Mouse (Mus musculus): Measurements from ENCODE around the gene Hif3a.
"Not testable (repeated sequence)": the region's sequence is repeated elsewhere in the genome, so short reads cannot be mapped to it uniquely, and the experiment has no call there.

Hif3a gene

DNA sequence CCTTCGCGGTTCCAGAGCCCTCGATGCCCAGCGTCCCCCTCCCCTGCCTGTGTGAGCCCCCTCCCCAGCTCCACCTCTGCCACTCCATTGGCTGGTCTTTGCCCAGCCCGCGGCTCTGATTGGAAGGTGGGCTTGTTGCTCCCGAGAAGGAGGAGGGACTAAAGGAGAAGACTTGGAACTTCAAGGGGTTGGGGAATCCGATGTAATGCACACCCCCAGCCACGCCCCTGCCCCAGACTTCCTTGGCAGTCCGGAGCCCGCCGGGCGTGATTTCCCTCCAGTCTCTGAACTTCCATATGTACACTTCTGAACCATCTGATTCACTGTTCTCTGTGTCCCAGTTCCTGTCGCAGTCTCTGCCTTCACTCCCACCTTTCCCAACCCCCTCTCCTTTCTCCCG is at the start of gene Hif3a:
Gene Hif3a, minus strand, starts transcription at position 39 of the 400 bp plus-strand sequence.
- DNase-seq (ENCODE audit: low spot score), result peak; percentile 54

DNA sequence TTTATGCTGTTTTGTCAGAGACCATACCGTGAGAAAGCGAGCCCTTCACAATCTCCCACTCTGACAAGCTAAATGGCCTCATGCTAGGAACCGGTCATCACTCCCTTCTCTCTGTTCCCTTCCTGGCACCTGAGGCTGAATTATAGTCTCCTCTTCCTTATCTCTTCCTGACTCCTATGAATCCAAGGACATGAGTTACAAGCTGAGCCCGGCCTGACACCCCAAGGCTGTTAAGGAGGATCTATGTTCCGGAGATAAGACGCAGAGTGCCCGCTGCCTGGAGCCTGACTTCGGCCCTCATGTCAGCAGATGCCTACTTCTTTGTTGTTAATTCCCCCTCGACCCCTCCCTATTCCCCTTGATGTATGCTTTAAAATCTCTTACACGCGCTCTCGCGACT is 39.4 kb upstream of the Hif3a start:
- not testable (repeated sequence) for DNase-seq (ENCODE audit: low spot score)

DNA sequence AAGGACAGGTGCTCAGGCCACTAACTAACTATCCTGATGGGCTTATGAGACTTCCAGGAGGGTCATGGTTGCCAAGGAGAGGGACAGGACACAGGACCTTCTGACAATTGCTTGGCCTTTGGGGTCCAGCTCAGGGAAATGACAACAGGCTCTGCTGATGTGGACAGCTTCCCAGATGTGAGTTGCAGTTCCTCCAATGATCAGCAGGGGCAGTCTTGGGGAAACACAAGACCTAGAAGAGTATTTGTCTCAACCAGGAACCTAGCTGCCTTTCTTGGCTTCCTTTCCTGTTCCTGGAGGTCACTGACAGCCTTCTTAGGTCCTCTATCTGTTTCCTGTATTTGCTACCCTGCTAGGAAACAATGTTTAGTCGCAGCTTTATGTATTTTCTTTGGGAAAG is 29.1 kb upstream of the Hif3a start:
- no peak for DNase-seq (ENCODE audit: low spot score)

DNA sequence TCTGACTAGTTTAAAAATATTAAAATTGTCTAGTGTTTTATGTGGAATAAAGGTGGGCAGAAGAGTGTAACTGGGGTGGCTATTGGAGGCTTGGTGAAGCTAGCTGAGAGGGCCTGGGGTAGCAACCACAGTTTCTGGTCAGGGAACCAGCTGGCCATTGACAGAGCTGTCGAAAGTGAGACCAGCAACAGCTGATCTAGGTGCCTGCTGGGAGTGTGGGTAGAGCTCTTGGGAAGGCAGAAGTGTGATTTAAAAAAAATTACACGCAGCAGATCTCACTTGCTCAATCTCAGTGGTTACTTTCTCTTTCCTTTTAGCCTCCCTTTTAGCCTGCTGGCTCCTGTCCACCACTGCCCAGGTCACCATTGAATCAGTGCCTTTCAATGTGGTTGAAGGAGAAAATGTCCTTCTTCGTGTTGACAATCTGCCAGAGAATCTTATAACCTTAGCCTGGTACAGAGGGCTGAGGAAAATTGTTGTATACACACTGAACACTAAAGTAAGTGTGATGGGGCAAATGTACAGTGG is 27.9 kb upstream of the Hif3a start:
- DNase-seq (ENCODE audit: low spot score), result no peak

DNA sequence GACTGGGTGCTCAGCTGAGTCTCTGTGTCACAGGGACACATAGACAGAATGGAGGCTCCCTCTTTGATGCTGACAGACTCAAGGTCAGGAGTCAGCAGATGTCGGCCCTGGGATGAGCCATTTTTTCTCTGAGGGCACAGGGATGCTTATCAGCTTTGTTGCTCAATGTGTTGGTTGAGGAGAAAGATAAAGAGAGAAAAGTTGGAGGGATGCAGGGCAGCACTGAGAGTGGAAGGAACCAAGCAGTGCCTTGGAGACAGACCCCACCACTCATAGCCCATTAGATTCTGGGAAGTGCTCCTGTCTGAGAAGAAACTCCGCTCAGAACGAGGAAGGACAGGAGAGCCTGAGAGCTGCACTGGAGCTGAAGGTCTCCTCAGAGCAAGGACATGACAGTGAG is 25.5 kb upstream of the Hif3a start:
- no peak for DNase-seq (ENCODE audit: low spot score)

DNA sequence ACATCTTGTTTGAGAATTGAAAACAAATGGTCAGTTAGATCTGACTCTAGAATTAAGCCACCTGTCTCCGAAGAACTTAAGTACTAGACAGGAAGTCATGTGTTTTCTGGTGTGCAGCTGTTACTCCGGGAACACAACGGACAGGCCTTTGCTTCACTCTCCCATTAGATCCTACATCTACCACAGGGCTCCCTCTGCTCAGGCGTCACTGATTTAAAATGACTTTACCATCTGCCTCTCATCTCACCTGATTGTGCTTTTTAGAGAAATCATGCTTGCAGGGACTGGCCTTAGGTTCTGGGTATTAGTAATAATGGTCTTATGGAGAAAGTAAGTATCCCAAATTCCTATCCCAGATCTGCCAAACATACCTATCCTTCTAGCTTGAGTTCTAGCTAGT is 20.5 kb upstream of the Hif3a start:
- DNase-seq (ENCODE audit: low spot score), result no peak

DNA sequence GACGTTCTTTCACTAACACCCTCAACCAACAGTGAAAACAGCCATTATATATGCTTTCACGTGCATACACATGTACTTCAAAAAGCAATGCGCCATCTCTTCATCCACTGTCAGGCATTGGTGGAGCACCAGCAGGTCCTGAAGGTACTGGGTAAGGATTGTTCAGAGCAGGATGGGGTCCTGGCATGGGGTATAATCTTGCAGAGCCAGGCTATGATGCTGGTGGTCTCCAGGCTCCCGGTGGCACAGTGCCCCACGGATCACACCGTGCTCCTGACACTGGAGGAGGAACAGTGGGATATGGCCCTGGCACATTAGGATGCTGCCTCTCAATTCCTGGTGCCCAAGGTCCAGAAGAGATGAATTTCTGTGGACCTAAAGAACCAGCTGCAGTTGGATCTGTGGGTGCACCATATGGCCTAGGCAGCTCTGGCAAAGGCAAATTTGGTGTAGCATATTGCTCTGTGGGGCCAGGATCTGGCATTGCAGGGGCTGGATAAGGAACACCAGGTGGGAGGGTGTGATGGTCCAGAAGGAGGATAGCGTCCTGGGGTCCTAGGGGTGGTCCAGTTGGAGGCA is 15.9 kb upstream of the Hif3a start:
- no peak for DNase-seq (ENCODE audit: low spot score)

DNA sequence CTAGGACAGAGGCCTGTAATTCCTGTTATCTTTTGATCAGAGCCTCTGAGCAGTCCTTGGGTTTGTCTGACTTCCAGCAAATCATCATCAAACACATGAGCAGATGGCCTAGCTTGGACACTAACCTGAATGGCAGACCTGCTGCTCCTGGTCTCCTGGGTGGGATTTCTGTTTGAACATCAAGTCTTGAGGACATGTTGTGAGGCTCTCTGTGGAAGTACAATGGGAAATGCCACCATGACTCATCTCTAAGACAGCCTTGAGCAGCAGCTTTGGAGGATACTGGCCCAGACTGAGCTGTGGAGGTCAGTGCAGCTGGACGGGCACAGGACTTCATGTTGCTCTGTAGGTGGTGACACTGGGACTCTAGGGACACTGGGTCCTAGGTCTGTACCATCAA is 14.3 kb upstream of the Hif3a start:
- DNase-seq (ENCODE audit: low spot score), result no peak

DNA sequence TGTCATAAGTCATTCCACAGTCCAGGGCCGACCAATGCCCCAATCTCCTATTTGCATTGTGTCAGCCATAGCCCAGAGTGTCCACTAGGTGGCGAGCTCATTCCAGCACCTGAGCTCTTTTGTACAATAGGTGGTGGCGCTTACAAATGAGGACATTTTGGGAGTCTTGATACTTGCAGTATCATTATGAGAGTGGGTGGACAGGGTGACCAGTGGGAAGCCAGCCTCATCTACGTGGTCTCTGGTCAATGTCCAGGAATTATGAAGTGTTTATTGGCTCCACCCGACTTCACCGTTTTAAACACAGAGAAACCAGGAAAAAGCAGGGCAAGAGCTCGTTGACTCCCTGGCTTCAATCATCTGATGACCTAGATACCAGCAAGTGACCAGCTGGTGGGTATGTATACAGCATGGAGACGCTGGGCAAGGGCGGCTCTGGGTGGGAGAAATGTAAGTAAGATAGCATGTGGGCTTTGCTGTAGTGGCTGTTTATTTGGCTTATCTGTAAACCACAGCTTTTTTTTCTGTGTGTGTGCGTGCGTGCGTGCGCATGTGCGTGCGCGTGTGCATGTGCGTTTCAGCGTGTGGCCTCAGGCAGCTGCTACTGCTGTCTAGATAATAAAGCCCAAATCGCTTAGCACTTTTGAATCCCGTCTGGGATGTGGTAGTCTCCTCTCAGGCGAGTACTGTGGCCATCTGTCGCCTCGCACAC is 11.8 kb upstream of the Hif3a start, which contains the start of gene Psg16:
Gene Psg16, plus strand, starts transcription at position 137 of the 712 bp plus-strand sequence.
- peak; percentile 73 for DNase-seq (ENCODE audit: low spot score)

DNA sequence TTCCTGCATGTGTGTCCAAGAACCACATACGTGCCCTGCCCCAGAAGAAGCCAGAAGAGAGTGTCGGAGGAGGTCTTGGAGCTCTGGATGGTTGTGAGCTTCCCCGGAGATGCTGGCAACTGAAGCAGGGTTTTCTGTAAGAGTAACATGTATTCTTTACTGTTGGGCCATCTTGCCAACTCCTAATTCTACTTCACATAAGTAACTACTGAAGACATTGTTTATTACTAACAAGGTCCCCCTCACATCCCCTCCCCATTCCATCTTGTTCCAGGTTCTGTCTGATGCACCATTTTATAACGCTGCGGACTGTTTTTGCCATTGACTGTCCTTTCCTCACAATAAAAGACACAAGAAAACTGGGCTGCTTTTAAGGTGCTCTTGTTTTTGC is 11.3 kb upstream of the Hif3a start:
- DNase-seq (ENCODE audit: low spot score), result no peak

DNA sequence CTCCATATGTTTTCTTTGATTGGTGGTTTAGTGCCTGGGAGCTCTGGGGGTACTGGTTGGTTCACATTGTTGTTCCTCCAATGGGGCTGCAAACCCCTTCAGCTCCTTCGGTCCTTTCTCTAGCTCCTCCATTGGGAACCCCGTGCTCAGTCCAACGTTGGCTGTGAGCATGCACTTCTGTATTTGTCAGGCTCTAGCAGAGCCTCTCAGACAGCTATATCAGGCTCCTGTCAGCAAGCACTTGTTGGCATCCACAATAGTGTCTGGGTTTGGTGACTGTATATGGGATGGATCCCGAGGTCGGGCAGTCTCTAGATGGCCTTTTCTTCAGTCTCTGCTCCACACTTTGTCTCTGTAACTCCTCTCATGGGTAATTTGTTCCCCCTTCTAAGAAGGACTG is 5.4 kb upstream of the Hif3a start:
- DNase-seq (ENCODE audit: low spot score), result not testable (repeated sequence)

DNA sequence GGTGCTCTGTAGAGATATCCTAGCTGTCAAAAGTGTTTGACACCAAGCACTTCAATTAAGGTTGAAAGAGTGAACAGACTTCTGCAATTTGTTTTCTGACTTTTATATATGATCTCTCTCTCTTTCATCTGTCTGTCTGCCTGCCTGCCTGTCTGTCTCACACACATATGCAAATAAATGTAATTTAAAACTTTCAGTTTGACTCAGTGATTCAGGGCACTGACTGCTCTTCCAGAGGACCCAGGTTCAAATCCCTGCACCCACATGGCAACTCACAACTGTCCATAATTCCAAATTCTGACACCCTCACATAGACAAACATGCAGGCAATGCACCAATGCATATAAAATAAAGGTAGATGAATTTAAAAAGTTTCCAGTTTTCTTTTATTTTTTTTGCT is 4.8 kb upstream of the Hif3a start:
- no peak for DNase-seq (ENCODE audit: low spot score)

DNA sequence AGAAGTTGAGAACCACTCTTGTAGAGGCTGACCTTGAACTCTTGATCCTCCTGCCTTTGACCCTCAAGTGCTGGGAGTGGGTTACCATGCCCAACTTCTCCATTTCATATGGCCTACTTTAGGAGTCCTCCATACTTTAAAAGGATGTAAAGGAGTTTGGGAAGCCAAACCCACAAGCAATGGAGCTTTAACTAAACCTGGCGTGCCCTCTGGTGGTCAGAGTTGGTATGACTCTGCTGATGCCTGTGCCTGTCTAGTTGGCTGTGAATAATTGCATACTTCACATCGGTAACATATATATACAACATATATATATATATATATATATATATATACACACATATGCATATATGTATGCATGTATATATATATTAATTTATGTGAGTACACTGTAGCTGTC is 4.2 kb upstream of the Hif3a start:
- DNase-seq (ENCODE audit: low spot score), result peak; percentile 92

DNA sequence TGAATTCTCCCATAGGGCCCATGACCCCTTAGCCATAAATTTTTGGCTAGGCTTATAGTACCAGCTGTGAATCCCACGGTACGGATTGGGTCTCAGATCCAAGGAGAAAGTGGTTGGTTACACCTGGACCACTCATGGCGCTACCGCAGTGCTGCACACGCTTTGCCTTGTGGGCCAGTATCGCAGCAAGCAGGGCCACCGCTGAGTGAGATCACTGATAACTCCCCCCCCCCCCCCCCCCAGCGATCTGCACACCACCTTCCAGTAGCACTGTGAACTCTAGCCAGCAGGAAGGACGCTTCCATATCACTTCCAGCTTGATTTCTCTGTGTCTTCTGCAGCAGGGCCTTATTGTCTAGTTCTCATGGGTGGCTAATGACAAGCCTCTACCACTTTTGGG is 3.4 kb upstream of the Hif3a start:
- DNase-seq (ENCODE audit: low spot score), result no peak

DNA sequence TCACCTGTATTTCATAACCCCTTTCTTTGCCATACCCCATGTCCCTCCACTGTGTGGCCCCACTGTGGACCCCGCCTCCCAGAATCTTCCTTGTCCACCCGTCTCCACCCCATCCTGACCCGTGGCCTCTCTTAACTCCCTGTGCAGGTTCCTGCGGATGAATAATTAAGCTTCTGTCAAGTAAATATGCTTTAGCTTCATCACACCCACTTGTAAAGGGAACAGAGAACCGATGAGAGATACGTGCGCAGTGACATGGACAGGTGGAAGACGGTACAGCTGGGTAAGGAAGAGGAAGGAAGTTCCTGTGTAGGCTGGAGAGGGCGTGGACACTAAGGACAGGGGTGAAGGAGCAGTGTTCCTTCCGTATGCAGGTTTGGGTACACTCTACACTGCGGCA is 618 bp upstream of the Hif3a start:
- no peak for DNase-seq (ENCODE audit: low spot score)

DNA sequence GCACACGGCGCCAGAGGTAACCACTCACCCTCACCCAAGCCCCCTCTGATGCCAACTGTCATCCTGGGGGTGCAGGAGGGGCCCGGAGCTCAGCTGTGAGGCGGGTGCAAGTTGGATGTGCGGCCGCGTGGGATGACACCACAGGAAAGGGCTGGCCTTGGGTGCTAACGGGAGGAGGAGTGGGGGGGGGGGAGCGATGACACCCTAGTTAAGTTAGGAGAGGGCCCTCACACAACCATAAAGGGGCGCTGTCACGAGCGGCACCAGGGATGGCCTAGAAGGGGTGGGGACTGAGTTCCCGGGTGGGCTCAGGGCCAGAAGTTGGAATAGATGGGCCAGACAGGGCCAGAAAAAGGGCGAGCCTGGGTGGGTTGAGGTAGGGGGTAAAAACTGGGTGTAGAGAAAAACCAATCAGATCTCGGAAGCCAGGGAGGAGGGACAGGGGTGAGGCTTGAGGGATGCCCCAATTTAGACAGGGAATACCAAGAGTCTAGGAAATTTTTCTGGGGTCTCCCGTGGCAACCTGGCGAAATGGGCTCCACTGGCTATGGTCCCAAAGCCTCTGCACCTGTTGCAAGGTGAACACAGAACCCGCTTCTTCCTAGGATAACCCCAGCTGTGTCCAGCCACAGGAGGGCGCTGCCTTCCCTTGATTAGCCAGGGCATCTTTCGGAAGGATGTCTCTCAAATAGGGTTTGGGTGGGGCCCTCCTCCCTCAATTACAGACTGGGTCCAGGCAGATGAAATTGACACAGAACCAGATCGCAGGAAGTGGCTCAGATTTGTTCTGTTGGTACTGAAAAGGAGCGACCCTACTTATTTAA is 1.2 kb downstream of the Hif3a start:
- DNase-seq (ENCODE audit: low spot score), result peak; percentile 60

DNA sequence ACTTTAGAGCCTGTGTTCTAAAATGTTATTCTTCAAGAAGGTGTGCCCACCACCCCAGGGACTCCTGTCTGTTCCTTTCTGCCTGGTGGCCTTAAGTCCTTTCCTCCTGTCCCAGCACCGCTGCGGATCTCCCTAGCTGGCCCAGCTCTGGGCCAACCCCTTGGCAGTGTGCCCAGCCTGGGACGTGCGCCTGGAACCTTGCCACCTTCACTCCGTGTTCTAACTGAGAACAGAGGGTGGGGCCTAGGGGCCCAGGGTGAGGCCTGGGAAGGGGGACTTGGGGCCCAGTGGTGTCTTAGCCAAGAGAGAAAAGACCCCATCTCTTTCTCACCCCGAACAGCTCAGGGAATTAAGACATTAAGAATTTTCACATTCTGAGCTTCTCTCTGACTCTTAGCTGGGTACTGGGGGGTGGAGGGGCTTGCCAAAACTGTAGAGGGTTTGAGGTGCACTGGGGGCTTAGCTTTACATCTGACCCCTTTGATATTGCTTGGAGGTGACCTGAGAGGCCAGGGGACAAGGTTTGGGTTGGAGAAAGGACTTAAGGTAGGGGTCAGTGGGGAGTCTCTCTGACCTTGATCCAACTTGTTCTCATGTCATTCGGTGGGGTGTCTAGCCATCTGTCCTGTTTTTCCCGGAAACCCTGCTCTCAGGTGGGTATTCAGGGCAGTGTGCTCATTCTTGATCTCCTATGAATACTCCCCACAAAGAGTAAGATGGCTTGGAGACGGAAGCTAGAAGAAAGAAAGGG is 2.0 kb downstream of the Hif3a start:
- peak; percentile 91 for DNase-seq (ENCODE audit: low spot score)

DNA sequence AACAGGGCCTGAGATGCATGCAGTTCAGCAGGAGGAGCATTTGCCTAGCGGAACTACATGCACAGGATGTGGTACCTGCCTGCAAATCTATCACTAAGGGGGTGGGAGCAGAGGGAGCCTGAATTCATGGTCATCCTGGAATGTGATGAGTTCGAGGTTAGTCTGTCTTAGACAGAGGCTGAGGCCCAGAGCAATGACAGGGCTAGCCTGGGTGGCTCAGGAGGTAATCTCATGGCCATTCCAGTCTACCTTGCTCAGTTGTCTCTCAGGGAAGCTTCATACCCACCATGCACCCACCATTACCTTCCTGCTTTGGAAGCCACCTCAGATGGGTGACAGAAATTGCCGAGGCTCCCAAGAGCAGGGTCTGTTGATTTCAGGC is 2.8 kb downstream of the Hif3a start:
- DNase-seq (ENCODE audit: low spot score), result no peak

DNA sequence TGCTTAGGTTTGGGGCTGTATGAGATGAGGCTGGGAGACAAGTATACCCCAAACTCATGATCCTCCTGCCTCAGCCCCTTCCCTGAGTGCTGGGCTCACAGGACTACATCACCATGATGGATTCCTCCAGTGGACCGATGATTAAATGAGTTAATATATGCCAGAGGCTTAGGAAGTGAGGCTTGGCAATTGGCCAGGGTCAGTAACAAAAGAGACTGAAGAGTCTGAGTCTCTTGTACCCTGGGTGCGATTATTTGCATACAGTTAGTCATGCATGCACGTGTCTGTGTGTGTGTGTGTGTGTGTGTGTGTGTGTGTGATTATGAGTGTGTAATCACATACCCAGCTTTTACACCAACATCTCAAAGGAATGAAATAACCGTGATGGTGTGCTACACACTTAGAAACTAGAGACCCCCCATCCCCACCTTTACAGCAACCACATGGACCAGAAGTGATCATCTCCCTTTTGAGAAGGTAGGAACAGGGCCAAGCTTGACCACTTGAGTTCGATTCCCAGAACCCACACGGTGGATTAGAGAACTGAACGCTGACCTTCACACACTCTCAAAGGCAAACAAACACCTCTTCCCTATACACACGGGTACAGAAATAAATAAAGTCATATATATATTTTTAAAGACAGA is 3.3 kb downstream of the Hif3a start:
- DNase-seq (ENCODE audit: low spot score), result peak; percentile 61

DNA sequence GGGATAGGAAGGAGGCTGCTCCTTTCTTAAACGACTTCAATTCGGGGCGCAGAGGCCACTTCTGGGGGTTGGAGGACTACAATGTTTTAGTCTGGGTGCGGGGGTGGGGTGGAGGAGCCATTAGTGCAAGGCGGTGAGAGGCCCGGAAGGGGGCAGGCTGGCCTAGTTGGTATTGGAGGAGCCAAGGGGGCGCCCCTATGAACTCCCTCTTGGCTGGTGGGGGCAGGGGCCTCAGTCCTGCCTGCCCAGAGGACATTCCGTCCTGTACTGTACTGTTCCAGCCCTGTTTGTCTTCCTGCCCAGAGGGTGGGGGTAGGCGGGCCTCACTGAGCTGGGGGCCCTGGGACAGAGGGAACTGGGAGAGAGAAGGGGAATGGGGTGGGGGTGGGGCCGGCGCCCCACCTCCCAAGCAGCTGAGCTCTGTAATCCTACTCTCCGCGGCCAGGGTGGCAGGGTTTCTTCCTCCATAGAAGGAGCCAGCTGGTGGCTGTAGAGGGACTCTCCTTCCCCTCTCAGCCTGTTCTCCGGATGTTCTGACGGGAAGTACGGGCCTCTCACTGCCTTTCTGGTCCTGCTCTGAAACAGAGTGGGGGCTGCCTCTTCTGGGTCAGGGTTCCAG is 4.0 kb downstream of the Hif3a start:
- peak; percentile 85 for DNase-seq (ENCODE audit: low spot score)

Measured in layer of hippocampus, adult 11-12 months (tissue).